Mouse (Mus musculus) embryo, embryonic 11.5 days (tissue): ENCODE results near the gene Stk19.
"Not testable (repeated sequence)": the region's sequence is repeated elsewhere in the genome, so short reads cannot be mapped to it uniquely, and the experiment has no call there.

Experiments
- DNase-seq: peaks from one replicate; pipeline ENCODE4 v3.0.0-alpha.2; 2012; ENCODE audit warnings: low read depth, low spot score

Gene Stk19

DNA sequence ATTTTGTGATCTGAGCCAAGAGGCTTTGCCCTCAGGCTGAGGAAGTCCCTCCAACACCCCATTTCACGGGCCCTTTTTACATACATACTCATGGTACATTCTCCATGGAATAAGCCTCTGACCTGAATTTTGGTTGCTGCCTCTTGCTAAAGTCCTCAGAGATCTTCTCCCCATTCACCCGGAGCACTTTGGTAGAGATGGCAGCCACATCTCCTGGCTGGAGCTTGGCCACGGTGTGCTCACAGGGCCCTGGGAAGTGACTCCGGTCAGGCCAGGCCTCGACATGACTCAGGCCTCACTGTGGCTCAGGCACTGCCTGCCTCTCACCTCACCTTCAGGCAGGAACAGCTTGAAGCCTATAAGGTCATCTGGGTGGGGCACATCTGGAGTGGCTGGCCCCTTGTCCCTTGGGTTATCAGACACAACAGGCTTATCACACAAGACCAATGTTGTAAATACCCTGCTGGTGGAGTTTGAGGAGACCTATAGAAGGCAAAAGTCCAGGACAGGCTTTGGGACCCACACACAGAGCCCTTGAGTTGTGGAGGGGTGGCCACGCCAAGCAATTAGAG is 4.1 kb upstream of the Stk19 start:
- no peak for DNase-seq

DNA sequence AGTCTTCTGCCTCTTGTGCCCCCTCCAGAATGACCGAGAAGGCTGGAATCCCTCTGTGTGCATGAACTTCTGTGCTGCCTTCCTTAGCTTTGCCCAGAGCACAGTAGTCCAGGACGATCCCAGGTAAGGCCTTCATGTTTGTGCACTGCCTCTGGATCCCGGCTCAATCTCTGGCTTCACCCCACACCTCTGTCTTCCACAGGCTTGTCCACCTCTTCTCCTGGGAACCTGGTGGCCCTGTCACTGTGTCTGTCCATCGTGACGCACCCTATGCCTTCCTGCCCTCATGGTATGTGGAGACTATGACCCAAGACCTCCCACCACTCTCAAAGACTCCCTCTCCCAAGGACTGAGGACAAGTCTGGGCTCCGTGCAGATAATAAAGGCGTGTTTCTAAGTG is 2.0 kb upstream of the Stk19 start:
- no peak for DNase-seq

DNA sequence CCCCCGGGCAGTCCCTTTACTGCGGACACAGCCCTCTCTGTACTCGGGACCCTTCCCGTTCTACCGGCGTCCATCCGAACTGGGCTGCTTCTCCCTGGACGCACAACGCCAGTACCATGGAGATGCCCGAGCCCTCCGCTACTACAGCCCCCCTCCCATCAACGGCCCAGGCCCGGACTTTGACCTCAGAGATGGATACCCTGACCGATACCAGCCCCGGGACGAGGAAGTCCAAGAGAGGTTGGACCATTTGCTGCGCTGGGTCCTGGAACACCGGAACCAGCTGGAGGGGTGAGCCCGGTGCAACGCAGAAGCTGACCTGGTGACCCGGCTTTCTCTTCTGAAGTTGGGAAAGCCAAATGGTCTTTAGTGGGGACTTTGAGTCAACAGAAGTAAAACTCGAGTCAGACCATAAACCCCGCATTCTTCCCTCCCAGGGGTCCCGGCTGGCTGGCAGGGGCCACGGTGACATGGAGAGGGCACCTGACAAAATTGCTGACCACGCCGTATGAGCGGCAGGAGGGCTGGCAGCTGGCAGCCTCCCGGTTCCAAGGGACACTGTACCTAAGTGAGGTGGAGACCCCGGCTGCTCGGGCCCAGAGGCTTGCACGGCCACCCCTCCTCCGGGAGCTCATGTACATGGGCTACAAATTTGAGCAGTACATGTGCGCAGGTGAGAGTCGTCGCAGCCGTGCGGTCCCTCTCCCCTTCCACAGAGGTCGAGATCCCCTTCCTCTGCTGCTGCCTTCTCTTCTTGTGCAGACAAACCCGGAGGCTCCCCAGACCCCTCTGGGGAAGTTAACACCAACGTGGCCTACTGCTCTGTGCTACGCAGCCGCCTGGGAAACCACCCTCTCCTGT is 949 bp upstream of the Stk19 start:
- no peak for DNase-seq

DNA sequence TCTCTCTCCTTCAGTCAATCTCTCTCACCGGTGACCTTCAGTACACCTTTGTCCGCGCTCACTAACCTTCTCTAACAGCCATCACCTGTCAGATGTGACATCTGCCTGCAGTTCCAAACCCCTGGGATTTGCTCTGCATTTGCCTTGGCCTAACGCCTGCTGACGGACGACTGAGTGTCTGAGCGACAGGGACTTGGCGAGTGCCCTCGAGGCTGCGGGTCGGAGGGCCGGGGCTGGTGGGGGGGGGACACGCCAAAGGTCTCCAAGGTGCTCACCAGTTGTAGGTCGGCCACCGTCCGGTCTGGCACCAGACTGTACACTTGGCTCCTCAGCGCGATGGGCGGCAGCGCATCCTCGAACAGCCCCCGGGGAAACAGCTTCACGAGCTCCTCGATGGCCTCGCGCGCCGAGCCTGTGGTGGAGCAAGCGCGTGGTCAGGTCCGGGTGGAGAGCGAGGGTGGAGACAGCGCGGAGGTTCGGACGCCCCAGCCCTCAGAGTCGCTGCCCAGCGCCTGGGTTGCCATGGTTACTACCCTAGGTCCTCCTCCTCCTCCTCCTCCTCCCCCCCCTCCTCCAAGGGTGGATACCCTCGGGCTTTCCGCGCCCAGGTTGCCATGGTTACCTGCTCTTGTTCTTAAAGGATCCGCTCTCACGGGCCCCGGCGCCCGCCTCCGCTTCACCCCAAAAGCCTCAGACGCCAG is 440 bp downstream of the Stk19 start:
- no peak for DNase-seq

DNA sequence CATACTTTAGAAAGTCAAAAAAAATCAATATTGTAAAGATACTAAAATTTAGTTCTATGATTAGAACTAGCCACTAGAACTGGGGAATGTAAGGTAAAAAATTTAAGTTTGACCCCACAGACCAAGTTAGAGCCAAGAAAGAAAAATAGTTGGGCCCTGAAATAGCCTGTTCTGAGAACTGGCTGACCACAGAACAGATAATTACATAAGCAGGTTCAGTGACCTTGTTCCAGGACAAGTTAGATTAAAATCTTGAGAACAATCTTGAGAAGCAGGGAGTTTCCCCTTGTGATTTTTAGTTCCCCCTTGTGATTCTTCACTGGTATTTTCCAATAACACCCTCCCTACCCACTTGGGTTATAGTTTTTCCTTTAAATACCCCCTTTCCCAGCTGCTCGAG is 6.0 kb downstream of the Stk19 start:
- not testable (repeated sequence) for DNase-seq

DNA sequence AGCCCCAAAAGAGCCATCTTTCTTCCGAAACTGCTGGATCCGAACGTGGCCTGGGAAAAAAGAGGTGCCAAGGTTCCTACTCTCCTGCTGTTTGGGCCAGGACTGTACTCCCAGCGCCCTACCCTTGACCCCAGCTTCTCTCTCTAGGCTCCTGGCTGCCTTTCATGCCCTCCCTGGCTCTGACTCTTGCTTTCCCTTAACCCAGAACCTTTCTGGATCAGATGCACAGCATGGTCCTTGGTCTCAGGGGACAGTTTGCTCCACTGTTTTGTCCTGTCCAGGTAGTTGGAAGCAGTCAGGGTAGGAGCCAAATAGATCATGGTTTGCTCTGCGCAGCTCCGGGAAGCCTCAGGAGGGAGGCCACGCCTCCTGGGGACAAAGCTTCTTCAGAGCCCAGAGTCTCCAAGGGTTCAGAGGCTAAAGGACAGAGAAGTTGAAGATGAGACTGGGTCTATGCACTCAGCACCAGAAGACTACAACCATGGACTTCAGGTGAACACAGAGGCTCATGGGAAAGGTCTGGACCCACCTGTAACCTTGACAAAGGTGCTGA is 21.9 kb downstream of the Stk19 start:
- DNase-seq, result no peak

DNA sequence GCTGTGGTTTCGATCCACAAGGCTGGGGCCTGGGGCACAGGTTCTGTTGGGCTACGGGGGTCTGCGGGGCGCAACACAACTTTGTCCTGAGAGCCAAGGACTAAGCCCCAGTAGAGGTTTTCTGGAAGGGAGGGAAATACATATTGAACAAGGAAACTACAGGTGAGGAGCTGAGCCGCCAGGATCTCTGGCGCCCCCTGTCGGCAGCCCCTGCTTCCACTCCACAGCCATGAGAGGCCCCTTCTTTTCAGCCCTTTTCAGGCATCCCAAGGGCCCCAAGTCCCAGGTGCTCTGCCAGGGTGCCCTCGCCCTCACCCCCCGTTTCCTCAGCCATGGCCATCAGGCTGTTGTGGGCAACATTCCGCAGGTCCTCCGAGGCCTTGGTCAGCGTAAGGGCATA is 23.0 kb downstream of the Stk19 start:
- DNase-seq, result not testable (repeated sequence)

DNA sequence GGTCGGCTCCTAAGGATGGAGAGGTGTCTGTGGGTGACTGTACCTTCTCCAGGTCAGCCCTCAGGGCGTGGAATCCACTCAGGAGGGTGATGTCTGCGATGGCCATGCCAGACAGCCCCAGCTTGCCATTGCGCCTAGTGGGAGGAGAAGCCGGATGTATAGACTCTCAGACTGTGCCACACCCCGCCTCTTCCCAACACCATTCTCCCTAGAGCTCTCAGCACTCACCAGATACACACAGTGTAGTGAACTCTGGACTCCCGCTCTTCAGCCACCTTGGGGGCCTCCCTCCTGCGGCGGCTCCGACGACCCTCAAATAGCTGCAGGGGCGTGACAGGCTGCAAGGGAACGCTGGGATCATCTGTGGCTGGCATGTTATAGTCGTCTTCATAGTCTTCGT is 25.5 kb downstream of the Stk19 start:
- DNase-seq, result no peak

DNA sequence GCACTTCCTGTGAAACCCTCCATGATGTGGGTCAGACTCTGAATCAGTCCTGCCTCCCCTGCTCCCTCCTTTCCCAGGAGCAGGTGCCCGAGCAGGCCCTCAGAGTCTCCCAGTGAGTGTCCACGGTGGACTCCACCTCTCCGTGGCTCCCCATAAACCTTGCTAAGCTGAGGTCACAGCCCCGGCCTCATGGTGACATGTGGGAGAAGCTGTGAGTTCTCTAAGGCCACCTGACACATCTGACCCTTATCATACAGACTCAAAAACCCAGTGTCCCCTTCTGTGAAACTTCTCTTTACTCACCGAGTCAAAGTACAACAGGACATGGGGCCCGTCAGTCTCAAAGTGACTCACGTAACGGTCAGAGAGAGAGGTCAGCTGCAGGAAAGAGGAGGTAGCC is 25.9 kb downstream of the Stk19 start:
- DNase-seq, result not testable (repeated sequence)

DNA sequence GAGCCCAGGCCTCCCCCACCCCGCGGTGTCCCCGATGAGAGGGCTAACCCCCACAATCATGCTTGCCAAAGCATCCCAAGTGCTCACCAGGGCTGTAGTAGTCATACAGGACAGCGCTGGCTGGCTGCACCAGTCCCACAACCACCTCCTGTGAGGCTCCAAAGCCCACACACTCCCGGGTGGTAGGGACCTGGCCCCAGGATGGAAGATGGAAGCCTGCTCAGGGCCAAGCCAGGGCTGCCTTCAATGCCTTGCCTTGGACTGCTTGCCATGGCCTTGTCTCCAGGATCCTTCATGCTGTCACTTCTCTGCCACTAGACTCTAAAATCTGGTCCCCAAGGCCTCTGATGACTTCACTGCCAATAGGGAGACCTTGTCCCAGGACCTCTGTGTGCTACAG is 26.3 kb downstream of the Stk19 start:
- not testable (repeated sequence) for DNase-seq

DNA sequence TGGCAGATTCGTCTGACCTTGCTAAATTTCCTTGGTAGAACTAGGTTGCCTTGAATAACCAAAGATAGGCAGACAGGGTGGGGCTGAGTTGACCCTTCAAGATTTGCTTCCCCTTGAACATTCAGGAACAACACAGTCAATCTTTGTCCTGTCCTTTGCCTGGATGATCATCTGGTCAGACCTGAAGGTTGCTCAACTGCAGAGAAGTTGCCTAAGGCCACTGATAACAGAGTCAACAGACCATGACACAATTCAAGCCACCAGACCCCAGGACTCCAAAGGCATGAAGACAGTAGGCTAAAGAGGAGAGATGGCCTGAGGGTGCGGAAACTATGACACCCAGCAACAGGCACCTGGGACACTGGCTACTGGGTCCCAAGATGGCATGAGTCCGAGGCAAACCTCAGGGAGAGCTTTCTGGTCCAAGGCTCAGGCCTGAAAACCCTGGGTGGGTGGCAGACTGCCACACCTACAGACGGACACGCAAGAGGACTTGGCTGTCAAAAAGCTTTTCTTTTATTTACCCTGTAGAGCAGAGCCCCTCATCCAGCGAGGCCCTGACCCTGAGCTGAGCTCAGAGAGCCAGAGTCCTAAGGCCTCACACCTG is 28.0 kb downstream of the Stk19 start:
- DNase-seq, result no peak

DNA sequence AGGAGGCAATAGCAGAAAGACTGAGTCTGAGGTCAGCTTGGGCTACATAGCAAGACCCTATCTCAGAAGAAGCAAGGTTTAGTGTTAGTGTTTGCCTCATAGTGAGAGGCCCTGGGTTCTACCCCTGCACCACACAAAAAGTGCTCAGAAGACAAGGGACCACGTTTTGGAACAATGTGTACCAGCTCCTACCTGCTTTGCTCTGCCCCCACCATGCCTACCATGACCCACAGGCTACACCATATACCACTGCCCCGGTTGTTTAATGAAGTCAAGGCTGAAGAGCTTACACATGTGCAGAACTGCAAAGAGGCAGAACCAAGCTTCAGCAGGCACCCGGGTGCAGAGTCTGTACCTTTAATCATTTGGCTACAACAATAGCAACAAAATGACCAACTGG is 29.6 kb downstream of the Stk19 start:
- DNase-seq, result no peak

DNA sequence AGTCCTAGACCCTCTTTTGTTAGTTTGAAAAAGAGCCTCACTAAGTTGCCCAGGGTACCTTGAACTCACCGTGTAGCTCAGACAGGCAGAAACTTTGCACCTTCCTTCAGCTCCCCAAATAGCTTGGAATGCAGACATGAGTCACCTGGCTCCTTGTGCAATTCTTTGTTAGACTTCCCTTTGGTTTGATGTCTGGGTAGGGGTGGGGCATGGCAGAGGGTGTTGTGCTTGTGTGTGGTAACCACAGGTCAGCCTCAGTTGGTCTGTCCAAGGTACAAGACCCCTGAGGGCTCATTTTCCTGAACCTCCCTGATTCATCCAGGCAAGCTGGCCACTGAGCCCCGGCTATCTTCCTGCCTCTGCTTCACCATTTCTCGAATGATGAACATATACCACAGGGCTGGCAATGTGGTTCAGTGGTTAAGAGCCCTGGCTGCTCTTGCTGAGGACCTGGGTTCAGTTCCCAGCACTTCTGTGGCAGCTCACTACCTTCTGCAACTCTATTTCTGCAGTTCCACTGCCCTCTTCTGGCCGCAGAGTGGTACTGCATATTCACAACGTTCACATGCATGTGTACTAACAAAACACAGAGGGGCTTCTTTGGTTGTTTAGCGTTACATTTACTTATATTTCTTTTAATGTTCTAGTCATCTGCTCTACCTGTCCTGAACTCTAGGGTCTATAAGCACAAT is 31.7 kb downstream of the Stk19 start:
- DNase-seq, result no peak

DNA sequence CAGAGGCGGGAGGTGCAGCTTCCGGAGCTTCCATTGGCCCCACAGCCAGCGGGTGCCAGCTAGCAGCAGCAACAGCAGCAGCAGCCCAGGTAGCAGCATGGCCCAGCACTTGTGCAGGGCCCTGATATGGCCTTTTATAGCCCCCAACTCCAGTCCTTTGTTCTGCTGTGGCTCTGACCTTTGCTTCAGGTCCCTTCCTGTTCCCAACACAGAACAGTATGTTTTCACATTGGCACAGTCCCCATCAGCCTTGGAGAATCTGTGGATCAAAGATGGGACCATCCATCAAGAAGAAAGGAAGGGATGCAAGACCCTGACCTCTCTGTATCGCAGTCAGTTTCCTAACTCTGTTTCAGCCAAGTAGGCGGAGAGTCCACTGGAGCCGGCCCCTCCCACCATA is 32.4 kb downstream of the Stk19 start, which contains the start of gene Cyp21a1:
Cyp21a1 (minus strand) TSS at position 261 of the 400 bp plus-strand sequence.
- DNase-seq, result not testable (repeated sequence)

DNA sequence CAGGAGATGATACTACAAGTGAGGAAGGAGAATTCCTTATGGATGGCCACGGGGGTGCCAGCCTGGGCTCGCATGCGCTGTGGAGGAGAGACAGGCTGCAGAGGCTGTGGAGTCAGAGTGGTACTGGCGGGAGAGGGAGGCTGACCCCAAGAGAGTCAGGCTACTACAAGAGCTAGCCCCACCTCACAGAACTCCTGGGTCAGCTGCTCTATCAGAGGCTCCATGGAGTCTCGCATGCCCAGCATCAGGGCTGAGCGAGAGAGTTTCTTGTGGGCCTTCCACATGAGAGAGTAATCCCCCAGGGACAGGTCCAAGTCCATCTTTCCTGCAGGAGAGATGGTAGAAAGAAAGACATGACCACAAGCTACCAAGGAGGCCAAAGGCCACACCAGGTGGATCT is 33.4 kb downstream of the Stk19 start:
- not testable (repeated sequence) for DNase-seq

DNA sequence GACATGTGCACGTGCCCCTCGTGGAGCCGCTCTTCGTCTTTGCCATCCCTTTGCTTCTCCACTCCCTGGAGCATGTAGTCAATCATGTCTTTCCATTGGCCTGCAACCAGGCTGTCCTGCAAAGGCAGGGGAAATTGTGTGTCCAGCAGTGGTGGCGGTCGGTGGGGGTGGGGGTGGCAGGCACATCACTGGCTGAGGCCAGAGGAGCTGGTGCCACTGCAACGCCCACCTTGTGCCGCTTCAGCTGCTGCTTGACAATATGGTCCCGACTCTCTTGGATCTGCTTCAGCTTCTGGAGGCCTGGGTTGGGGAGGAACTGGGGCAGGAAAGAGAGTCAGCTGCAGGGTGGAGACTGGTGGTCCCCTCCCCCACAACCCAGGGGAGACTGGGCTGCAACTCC is 34.0 kb downstream of the Stk19 start:
- DNase-seq, result not testable (repeated sequence)

DNA sequence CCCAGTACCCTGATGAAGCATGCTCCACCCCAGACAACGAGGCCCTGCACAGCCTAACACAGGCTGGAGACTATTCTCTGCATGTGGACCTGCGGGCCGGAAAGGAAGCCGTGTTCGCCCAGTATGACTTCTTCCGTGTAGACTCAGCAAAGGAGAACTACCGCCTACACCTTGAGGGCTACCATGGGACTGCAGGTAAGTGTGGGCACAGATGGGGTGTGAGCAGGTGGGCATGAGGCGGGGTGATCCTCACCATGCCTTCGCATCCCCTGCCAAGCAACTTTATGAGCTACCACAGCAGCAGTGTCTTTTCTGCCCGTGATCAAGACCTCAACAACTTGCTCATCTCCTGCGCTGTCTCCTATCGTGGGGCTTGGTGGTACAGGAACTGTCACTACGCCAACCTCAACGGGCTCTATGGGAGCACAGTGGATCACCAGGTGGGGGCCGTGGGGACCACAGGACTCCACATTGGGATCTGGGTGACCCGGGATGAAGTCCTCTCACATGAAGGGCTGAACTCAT is 35.9 kb downstream of the Stk19 start:
- DNase-seq, result not testable (repeated sequence)

DNA sequence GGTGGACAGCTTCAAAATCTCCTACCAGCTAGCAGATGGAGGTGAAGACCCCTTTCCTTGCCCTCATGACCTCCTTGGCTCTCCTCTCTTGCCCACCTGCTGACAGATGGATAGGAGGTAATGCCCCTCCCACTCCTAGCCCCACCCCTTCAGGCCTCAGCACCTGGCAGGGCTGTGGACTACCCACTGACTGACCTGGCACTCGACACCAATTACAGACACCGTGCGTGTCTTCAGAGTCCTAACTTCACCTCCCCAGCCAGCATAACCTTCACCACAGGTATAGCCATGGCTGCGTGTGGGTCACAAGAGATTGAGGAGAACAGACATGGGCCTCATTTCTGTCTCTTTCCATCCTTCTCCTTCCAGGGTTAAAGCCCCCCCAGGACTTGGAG is 37.2 kb downstream of the Stk19 start:
- DNase-seq, result no peak

DNA sequence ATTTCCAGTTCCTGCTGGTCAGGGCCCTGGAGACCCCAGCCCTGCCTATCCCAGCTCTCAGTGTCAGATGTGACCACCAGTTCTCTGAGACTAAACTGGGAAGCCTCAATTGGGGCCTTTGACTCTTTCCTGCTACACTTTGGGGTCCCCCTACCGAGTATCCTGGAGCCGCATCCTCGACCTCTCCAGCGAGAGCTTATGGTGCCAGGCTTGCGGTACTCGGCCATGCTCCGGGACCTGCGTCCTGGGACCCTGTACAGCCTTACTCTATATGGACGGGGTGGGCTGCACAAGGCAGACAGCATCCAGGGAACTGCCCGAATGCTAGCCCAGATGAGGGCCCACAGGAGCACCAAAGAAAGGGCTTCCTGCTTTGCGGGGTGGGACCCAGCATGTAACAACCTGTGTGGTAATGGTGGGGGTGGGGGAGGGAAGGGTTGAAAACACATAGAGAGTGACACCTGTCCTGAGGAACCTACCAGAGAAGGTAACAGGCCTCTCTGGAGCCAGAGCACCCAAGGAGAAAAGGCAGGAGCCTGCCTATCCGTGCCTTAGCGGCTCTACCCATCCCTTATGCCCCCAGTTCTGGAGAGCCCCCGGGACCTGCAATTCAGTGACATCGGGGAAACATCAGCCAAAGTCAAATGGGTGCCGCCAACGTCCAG is 37.7 kb downstream of the Stk19 start:
- DNase-seq, result no peak

DNA sequence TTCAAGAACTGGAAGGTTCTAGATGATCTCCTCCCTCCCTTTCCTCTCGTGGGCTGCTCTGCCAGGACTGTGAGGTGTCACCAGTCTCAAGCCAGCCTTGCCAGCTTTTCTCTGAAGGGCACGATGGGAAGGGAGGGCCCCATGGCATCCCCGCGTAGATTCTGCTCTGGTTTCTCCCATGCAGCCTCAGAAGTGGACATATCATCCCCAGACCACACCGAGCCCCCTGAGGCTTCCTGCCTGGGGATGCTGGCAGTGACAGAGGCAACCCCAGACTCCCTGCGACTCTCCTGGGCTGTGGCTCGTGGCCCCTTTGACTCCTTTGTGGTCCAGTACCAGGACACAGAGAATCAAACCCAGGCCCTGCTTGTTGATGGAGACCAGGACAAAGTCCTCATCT is 38.7 kb downstream of the Stk19 start:
- DNase-seq, result not testable (repeated sequence)
